Mouse (Mus musculus): Measurements from ENCODE around the gene Gramd1b.

Gramd1b gene

GRCm38 (mm10) chr9:40320879-40321667 is 210.1 kb downstream of the Gramd1b start:
- DNase-seq (ENCODE audit: inconsistent age in 2 of 2, low spot score in 1 of 2), result peak in 1 of 2 experiments; percentile 82

GRCm38 (mm10) chr9:40320405-40320804 is 210.8 kb downstream of the Gramd1b start:
- no peak for DNase-seq (ENCODE audit: inconsistent age in 2 of 2, low spot score in 1 of 2)

GRCm38 (mm10) chr9:40318771-40319170 is 212.4 kb downstream of the Gramd1b start:
- no peak for DNase-seq (ENCODE audit: inconsistent age in 2 of 2, low spot score in 1 of 2)

- DNase-seq (ENCODE audit: inconsistent age in 2 of 2, low spot score in 1 of 2), result peak; percentile 66 to 72
Observed at GRCm38 (mm10) chr9:40317735-40318134, 213.4 kb downstream of the Gramd1b start.

- DNase-seq (ENCODE audit: inconsistent age in 2 of 2, low spot score in 1 of 2), result no peak
Observed at GRCm38 (mm10) chr9:40316865-40317660, 214.1 kb downstream of the Gramd1b start.

- DNase-seq (ENCODE audit: inconsistent age in 2 of 2, low spot score in 1 of 2), result no peak
Observed at GRCm38 (mm10) chr9:40311813-40312212, 219.4 kb downstream of the Gramd1b start.

GRCm38 (mm10) chr9:40309876-40310275 is 221.3 kb downstream of the Gramd1b start:
- DNase-seq (ENCODE audit: inconsistent age in 2 of 2, low spot score in 1 of 2), result peak in 1 of 2 experiments; percentile 46

- no peak for DNase-seq (ENCODE audit: inconsistent age in 2 of 2, low spot score in 1 of 2)
Observed at GRCm38 (mm10) chr9:40307311-40307710, 223.9 kb downstream of the Gramd1b start.

- peak in 1 of 2 experiments; percentile 58 for DNase-seq (ENCODE audit: inconsistent age in 2 of 2, low spot score in 1 of 2)
Observed at GRCm38 (mm10) chr9:40304243-40304642, 226.9 kb downstream of the Gramd1b start.

- peak in 1 of 2 experiments; percentile 52 for DNase-seq (ENCODE audit: inconsistent age in 2 of 2, low spot score in 1 of 2)
Observed at GRCm38 (mm10) chr9:40302375-40302774, 228.8 kb downstream of the Gramd1b start.

GRCm38 (mm10) chr9:40301475-40301874 is 229.7 kb downstream of the Gramd1b start:
- DNase-seq (ENCODE audit: inconsistent age in 2 of 2, low spot score in 1 of 2), result no peak

- DNase-seq (ENCODE audit: inconsistent age in 2 of 2, low spot score in 1 of 2), result peak in 1 of 2 experiments; percentile 59
Observed at GRCm38 (mm10) chr9:40300018-40300989, 230.9 kb downstream of the Gramd1b start.

GRCm38 (mm10) chr9:40299323-40299722 is 231.9 kb downstream of the Gramd1b start:
- peak in 1 of 2 experiments; percentile 56 for DNase-seq (ENCODE audit: inconsistent age in 2 of 2, low spot score in 1 of 2)

GRCm38 (mm10) chr9:40297969-40298368 is 233.2 kb downstream of the Gramd1b start:
- peak; percentile 67 to 78 for DNase-seq (ENCODE audit: inconsistent age in 2 of 2, low spot score in 1 of 2)

- DNase-seq (ENCODE audit: inconsistent age in 2 of 2, low spot score in 1 of 2), result peak in 1 of 2 experiments; percentile 71
Observed at GRCm38 (mm10) chr9:40296251-40296650, 234.9 kb downstream of the Gramd1b start.

GRCm38 (mm10) chr9:40294866-40295265 is 236.3 kb downstream of the Gramd1b start:
- peak; percentile 63 to 85 for DNase-seq (ENCODE audit: inconsistent age in 2 of 2, low spot score in 1 of 2)

GRCm38 (mm10) chr9:40294210-40294609 is 237.0 kb downstream of the Gramd1b start:
- no peak for DNase-seq (ENCODE audit: inconsistent age in 2 of 2, low spot score in 1 of 2)

GRCm38 (mm10) chr9:40293740-40294139 is 237.4 kb downstream of the Gramd1b start:
- peak in 1 of 2 experiments; percentile 65 for DNase-seq (ENCODE audit: inconsistent age in 2 of 2, low spot score in 1 of 2)

GRCm38 (mm10) chr9:40293286-40293685 is 237.9 kb downstream of the Gramd1b start:
- peak in 1 of 2 experiments; percentile 58 for DNase-seq (ENCODE audit: inconsistent age in 2 of 2, low spot score in 1 of 2)

- no peak for DNase-seq (ENCODE audit: inconsistent age in 2 of 2, low spot score in 1 of 2)
Observed at GRCm38 (mm10) chr9:40292475-40292874, 238.7 kb downstream of the Gramd1b start.

GRCm38 (mm10) chr9:40282968-40283367 is 248.2 kb downstream of the Gramd1b start:
- DNase-seq (ENCODE audit: inconsistent age in 2 of 2, low spot score in 1 of 2), result peak in 1 of 2 experiments; percentile 22

All from adrenal gland, adult (tissue).